Mouse (Mus musculus) midbrain, embryonic 11.5 days (tissue): ENCODE results near the gene Rpl12. TPM values are rescaled to one million over a fixed set of nuclear protein-coding genes. Genes with fewer than 3 reads are reported as not detected.
A peak's percentile ranks its signal among the peaks of the same experiment; 100 is the strongest.

Experiments
- ATAC-seq: fragments of 200-750 bp; cut with Nextera tagmentation; 2 replicates; pipeline ENCODE4 v1.8.0; 2017; ENCODE audit warnings: moderate TSS enrichment, moderate library complexity; ENCODE audit not compliant: low FRiP score
- DNase-seq: peaks from one replicate; pipeline ENCODE4 v3.0.0; 2015; ENCODE audit warnings: low spot score; ENCODE audit errors: missing footprints
- H3K27ac ChIP-seq: fragments of 300-500 bp; sonication (generic); 2 replicates; pipeline ENCODE4 v1.5.1; 2014; ENCODE audit warnings: low read depth, low read length
- H3K27me3 ChIP-seq: fragments of 300-500 bp; sonication (generic); 2 replicates; pipeline ENCODE4 v1.6.1; 2014; ENCODE audit warnings: mild to moderate bottlenecking, low read length, moderate library complexity, mixed read lengths; ENCODE audit not compliant: control insufficient read depth, insufficient read depth
- H3K36me3 ChIP-seq: fragments of 300-500 bp; sonication (generic); 2 replicates; pipeline ENCODE4 v1.6.1; 2014; ENCODE audit warnings: mild to moderate bottlenecking, low read length, moderate library complexity, mixed read lengths; ENCODE audit not compliant: control insufficient read depth, insufficient read depth
- H3K4me1 ChIP-seq: fragments of 300-500 bp; sonication (generic); 2 replicates; pipeline ENCODE4 v1.6.1; 2014; ENCODE audit warnings: low read length; ENCODE audit not compliant: control insufficient read depth, insufficient read depth
- H3K4me2 ChIP-seq: fragments of 300-500 bp; sonication (generic); 2 replicates; pipeline ENCODE4 v1.6.1; 2014; ENCODE audit warnings: mild to moderate bottlenecking, moderate library complexity
- H3K4me3 ChIP-seq: fragments of 300-500 bp; sonication (generic); 2 replicates; pipeline ENCODE4 v1.5.1; 2014; ENCODE audit warnings: low read depth, low read length
- H3K9ac ChIP-seq: fragments of 300-500 bp; sonication (generic); 2 replicates; pipeline ENCODE4 v1.6.1; 2014; ENCODE audit warnings: low read length
- H3K9me3 ChIP-seq: fragments of 300-500 bp; sonication (generic); 2 replicates; pipeline ENCODE4 v1.6.1; 2016; ENCODE audit warnings: low read length; ENCODE audit not compliant: control insufficient read depth
- WGBS: fragments of 180-500 bp; shearing (Covaris S2); extraction: QIAGEN DNeasy Blood & Tissue Kit; methylation state at CpG from one replicate; pipeline ENCODE4 v1.1.7; 2014; 5-methylcytosine and 5-hydroxymethylcytosine counted together
- polyA plus RNA-seq: library from polyadenylated mRNA; unstranded; fragments of >200 nt; fragmentation: Nextera tagmentation; extraction: Ambion mirVana; gene quantifications from 2 replicates; pipeline ENCODE4 v1.2.1, GENCODE M21; 2014

The Rpl12 gene
- 129 and 155 TPM in 2 replicates for polyA plus RNA-seq

DNA sequence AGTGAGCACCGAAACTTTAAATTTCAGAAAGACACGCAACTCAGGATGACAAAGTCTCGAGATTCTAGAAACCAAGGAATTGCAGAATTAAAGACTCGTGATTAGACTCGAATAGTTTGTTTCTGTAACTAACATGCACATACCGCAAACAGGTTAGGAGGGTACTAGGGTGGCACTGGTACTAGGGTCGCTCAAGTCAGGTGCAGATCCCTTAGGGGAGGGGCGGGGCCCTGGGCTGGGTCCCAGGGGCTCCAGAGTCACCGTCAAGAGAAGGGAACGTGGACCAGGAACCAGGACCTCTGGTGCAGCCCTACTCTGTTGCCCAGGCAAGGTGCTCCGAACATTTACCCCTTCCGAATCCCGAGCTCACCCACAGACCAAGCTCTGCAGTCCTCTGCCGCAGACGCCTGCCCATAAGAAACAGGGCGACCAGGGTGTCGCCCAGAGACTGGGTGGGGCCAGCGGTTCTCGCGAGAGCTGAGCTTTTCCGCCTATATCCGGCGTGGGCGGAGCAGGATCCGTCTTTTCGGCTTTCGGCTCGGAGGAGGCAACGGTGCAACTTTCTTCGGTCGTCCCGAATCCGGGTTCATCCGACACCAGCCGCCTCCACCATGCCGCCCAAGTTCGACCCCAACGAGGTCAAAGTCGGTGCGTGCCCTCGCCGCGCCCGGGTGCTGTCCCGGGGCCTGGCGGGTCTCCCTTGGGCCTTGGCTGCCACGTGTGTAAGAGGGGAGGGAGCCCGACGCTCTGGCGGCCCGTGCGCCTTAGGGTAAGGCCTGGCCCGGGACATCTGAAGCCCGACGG lies at the start of gene Rpl12, which contains the start of gene Lrsam1:
TSS of gene Rpl12 (plus strand) at position 368 of the 804 bp plus-strand sequence.
TSS of gene Lrsam1 (minus strand) at position 423 of the 804 bp plus-strand sequence.
- Histone ChIP-seq H3K27me3 (no peaks in the 10 kb centered on the region), H3K4me2 (peak within 1 kb of the TSS; percentile 94), H3K27ac (peak within 1 kb of the TSS; percentile 81), H3K9ac (peak within 1 kb of the TSS; percentile 98), H3K9me3 (no peaks in the 10 kb centered on the region), H3K4me1 (peaks cover 21% of the 10 kb centered on the region), H3K4me3 (peak within 1 kb of the TSS; percentile 90), H3K36me3 (peaks cover 9% of the 10 kb centered on the region; the same call in 1 of the 2 replicates)
- ATAC-seq (peak; percentile 95), DNase-seq (peak; percentile 99)
- 3% methylated on average over 55 of the region's 55 CpGs for WGBS

DNA sequence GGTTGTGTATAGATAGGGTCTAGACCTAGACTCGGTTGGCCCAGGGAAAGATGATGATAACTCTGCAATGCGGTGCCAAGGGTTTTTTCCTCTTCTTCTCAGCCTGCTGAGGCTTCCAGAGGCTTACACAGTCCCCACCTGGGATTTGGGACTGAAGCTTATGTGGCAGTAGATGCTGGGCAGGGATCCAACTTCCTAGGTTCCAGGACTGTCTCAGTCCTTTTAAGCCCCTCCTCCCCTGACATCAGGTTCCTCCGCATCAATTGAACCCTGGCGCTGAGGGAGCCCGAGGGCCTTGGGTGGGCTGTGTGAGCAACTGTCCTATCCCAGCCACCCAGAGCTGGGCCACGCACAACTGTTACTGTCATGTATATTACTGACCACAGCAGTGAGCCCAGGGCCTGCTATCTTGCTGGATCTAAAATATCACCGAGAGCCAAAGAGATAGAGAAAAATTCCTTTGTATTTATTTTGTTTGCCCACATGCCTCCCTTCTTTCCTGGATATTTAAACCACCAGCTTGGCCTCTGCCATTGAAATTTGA lies 49.6 kb upstream of the Rpl12 start:
- DNase-seq (no peak), ATAC-seq (no peak)
- H3K4me1 ChIP-seq = peaks cover 15% of the 10 kb centered on the region
- H3K9me3 ChIP-seq = no peaks in the 10 kb centered on the region
- no peaks in the 10 kb centered on the region for H3K36me3 ChIP-seq
- no peak overlapping the region for H3K9ac ChIP-seq
- H3K27ac ChIP-seq = no peak overlapping the region
- no peak overlapping the region for H3K4me2 ChIP-seq
- no peak overlapping the region for H3K4me3 ChIP-seq
- 86% methylated on average over 7 of the region's 7 CpGs for WGBS
- H3K27me3 ChIP-seq = no peaks in the 10 kb centered on the region

DNA sequence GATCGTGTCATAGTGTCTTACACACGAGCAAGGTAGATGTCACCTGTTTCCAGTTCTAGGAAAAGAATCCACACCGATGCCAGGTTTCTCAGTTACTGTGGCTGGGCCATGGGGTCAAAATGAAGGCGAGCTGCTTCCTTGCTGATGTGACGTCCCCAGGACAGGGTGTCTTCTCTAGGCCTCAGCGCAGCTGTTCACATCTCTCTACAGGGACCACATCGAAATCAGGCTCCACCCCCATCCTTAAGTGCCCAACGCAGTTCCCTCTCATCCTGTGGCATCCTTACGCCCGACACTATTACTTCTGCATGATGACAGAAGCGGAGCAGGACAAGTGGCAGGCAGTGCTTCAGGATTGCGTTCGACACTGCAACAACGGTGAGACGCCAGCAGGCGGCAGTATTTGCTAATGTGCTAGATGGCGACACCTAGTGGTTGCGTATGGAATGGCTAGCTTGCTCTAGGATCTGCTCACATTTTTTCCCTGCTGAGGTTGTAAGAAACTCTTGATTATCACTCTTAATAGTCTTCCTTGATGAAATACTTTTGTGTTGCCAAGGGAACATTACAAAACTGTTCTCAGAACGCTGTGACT lies 49.1 kb upstream of the Rpl12 start:
- Histone ChIP-seq H3K27me3 (no peaks in the 10 kb centered on the region), H3K36me3 (no peaks in the 10 kb centered on the region), H3K4me3 (no peak overlapping the region), H3K4me1 (peaks cover 14% of the 10 kb centered on the region), H3K4me2 (no peak overlapping the region), H3K9me3 (no peaks in the 10 kb centered on the region), H3K27ac (no peak overlapping the region), H3K9ac (no peak overlapping the region)
- WGBS = 31% methylated on average over 19 of the region's 19 CpGs
- DNase-seq (peak; percentile 99), ATAC-seq (no peak)

DNA sequence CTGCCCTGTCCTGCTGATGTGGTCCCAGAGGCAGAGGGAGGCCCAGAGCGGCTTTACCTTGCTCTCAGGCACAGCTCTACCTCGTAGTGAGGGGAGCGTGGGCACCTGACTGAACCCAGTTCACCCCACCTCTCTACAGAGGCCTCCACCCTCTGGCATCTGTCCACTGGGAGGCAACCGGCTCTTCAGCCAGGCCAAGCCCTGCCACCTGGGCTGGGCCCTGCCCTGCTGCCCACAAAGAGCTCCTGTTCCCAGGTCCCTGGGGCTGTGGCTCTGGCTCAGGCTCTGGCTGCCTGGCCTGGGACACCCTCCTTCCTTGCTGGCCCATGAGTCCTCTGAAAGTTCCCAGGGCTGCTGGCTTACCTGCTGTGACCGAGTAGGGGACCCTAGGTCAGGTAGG lies 47.0 kb upstream of the Rpl12 start:
- Histone ChIP-seq H3K4me2 (no peak overlapping the region), H3K4me3 (no peak overlapping the region), H3K4me1 (no peaks in the 10 kb centered on the region), H3K27me3 (no peaks in the 10 kb centered on the region), H3K9ac (0 out of 2 replicates have a peak overlapping the region, but pooled peaks have one; percentile 18), H3K9me3 (no peaks in the 10 kb centered on the region), H3K27ac (no peak overlapping the region; the same call in 1 of the 2 replicates), H3K36me3 (no peaks in the 10 kb centered on the region; the same call in 1 of the 2 replicates)
- no peak for ATAC-seq
- DNase-seq = no peak
- WGBS = 81% methylated on average over 5 of the region's 5 CpGs

DNA sequence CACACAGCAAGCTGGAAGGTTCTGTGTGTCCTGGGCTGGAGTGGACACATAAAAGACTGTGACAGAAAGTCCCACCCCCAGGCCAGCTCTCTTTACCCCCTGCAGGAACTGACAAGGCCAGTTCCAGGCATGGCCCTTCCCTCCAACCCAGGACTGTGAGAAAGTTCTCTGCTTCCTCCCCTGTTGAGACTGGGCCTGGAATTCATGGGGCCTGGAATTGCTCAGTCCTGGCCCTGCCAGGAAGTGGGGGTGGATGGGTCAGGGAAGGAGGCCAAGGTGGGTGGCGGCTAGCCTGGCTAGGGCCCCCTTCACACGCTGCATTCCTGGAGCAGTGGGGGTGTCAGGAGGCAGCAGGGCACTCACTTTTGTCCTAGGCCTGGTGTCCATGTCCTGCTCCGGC lies 46.5 kb upstream of the Rpl12 start:
- H3K4me2 ChIP-seq = no peak overlapping the region
- no peaks in the 10 kb centered on the region for H3K4me1 ChIP-seq
- no peak overlapping the region for H3K4me3 ChIP-seq
- H3K27ac ChIP-seq = no peak overlapping the region
- H3K36me3 ChIP-seq = no peaks in the 10 kb centered on the region; the same call in 1 of the 2 replicates
- no peaks in the 10 kb centered on the region for H3K27me3 ChIP-seq
- ATAC-seq (no peak), DNase-seq (no peak)
- no peak overlapping the region for H3K9ac ChIP-seq
- WGBS = 33% methylated on average over 3 of the region's 3 CpGs
- H3K9me3 ChIP-seq = no peaks in the 10 kb centered on the region

DNA sequence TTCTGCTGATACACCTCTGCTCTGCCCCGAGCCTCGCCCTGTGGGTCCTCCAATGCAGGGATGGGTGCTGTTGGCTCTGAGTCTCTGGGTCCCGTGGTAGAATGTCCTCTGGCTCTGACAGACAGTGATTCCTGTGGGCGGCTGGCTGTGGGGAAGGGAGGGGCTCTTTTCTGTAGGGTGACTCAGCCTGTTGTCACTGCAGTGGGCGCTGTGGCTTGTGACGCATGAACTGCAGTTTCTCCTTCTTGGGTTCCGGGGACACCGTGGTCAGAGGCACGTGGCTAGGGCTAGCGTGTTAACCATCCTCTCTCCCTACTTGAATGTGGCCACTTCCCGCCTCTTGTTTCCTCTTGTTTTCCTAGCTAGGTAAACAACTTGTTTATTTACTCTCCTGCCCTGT lies 43.8 kb upstream of the Rpl12 start:
- Histone ChIP-seq H3K9ac (no peak overlapping the region), H3K4me1 (no peaks in the 10 kb centered on the region), H3K9me3 (no peaks in the 10 kb centered on the region), H3K4me3 (no peak overlapping the region), H3K36me3 (peaks cover 3% of the 10 kb centered on the region; the same call in 1 of the 2 replicates), H3K27me3 (no peaks in the 10 kb centered on the region), H3K4me2 (no peak overlapping the region), H3K27ac (no peak overlapping the region)
- WGBS = 86% methylated on average over 11 of the region's 11 CpGs
- DNase-seq (no peak), ATAC-seq (no peak)

DNA sequence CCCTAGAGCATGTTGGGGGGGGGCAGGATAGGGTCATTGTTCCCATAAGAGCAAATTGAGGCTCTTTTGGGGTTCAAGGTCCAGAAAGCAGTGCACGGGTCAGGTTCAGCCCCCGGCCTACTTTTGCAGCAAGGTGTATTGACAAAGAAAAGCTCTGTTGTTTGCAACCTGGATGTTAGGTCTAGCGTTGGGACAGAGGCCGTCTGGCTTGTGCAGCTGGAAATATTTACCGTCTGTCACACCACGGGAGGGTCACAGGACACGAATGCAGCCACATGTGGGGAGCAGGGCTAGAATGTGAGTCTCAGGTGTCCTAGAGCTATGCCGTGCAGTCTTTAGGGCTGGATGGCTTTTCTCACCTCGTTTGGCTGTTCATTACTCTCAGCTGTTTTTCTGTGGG lies 43.0 kb upstream of the Rpl12 start:
- DNase-seq = no peak

DNA sequence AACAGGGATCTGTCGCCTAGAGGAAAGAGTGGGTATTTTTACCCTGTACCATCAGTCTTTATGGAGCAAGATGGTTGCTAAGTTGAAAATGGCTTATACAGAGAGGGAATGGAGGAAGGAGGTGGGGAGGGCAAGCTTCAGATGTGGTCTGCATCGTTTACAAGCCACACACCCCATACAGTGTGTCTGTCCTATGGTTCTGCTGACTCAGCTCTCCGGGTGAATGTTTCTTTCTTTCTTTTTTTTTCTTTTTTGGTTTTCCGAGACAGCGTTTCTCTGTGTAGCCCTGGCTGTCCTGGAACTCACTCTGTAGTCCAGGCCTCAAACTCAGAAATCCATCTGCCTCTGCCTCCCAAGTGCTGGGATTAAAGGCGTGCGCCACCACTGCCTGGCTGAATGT lies 40.1 kb upstream of the Rpl12 start:
- Histone ChIP-seq H3K4me2 (no peak overlapping the region), H3K9ac (no peak overlapping the region), H3K4me1 (no peaks in the 10 kb centered on the region), H3K27me3 (no peaks in the 10 kb centered on the region), H3K9me3 (no peaks in the 10 kb centered on the region), H3K4me3 (no peak overlapping the region), H3K27ac (no peak overlapping the region), H3K36me3 (peaks cover 6% of the 10 kb centered on the region; the same call in 1 of the 2 replicates)
- ATAC-seq (no peak), DNase-seq (no peak)
- WGBS = 84% methylated on average over 7 of the region's 7 CpGs

More for the DNA sequence above, 43.0 kb upstream of the Rpl12 start:
- no peak overlapping the region for H3K4me3 ChIP-seq
- H3K9me3 ChIP-seq = no peaks in the 10 kb centered on the region
- ATAC-seq = no peak
- H3K27me3 ChIP-seq = no peaks in the 10 kb centered on the region
- H3K9ac ChIP-seq = no peak overlapping the region
- peaks cover 6% of the 10 kb centered on the region; the same call in 1 of the 2 replicates for H3K36me3 ChIP-seq
- H3K4me2 ChIP-seq = no peak overlapping the region
- H3K27ac ChIP-seq = no peak overlapping the region
- H3K4me1 ChIP-seq = no peaks in the 10 kb centered on the region
- 89% methylated on average over 9 of the region's 9 CpGs for WGBS
